Mouse (Mus musculus) midbrain, embryonic 14.5 days (tissue): ENCODE results near the gene Oxct2b. TPM values are rescaled to one million over a fixed set of nuclear protein-coding genes. Genes with fewer than 3 reads are reported as not detected.
"Not testable (repeated sequence)": the region's sequence is repeated elsewhere in the genome, so short reads cannot be mapped to it uniquely, and the experiment has no call there.

Source experiments
- ATAC-seq: fragments of 200-750 bp; cut with Nextera tagmentation; 2 replicates; pipeline ENCODE4 v1.8.0; 2017; ENCODE audit warnings: moderate number of reproducible peaks, moderate library complexity; ENCODE audit not compliant: low FRiP score, low TSS enrichment
- DNase-seq: peaks from one replicate; pipeline ENCODE4 v3.0.0-alpha.2; 2015
- H3K27ac ChIP-seq: fragments of 300-500 bp; sonication (generic); replicated peaks from 2 replicates; pipeline ENCODE4 v1.5.1; 2014; ENCODE audit warnings: mild to moderate bottlenecking, low read depth, low read length, moderate library complexity
- H3K27me3 ChIP-seq: fragments of 300-500 bp; sonication (generic); 2 replicates; pipeline ENCODE4 v1.6.1; 2014; ENCODE audit warnings: low read length, control low read depth, mixed read lengths; ENCODE audit not compliant: control insufficient read depth, insufficient read depth
- H3K36me3 ChIP-seq: fragments of 300-500 bp; sonication (generic); 2 replicates; pipeline ENCODE4 v1.6.1; 2014; ENCODE audit warnings: low read length, control low read depth; ENCODE audit not compliant: control insufficient read depth, insufficient read depth
- H3K4me1 ChIP-seq: fragments of 300-500 bp; sonication (generic); 2 replicates; pipeline ENCODE4 v1.6.1; 2014; ENCODE audit warnings: mild to moderate bottlenecking, antibody characterized with exemption, low read length, control low read depth; ENCODE audit not compliant: control insufficient read depth, insufficient read depth
- H3K4me2 ChIP-seq: fragments of 300-500 bp; sonication (generic); 2 replicates; pipeline ENCODE4 v1.6.1; 2014; ENCODE audit warnings: mild to moderate bottlenecking, low read length, moderate library complexity
- H3K4me3 ChIP-seq: fragments of 300-500 bp; sonication (generic); replicated peaks from 2 replicates; pipeline ENCODE4 v1.5.1; 2014; ENCODE audit warnings: low read depth, low read length
- H3K9ac ChIP-seq: fragments of 300-500 bp; sonication (generic); replicated peaks from 2 replicates; pipeline ENCODE4 v1.6.1; 2014; ENCODE audit warnings: mild to moderate bottlenecking, low read length, moderate library complexity
- H3K9me3 ChIP-seq: fragments of 300-500 bp; sonication (generic); 2 replicates; pipeline ENCODE4 v1.6.1; 2016; ENCODE audit warnings: low read length, control low read depth, mixed read lengths; ENCODE audit not compliant: control insufficient read depth
- WGBS: fragments of 180-500 bp; shearing (Covaris S2); extraction: QIAGEN DNeasy Blood & Tissue Kit; methylation state at CpG from one replicate; pipeline ENCODE4 v1.1.7; 2014; 5-methylcytosine and 5-hydroxymethylcytosine counted together
- polyA plus RNA-seq: library from polyadenylated mRNA; unstranded; fragments of >200 nt; fragmentation: Nextera tagmentation; extraction: Ambion mirVana; gene quantifications from 2 replicates; pipeline ENCODE4 v1.2.1, GENCODE M21; 2014

Gene Oxct2b
- polyA plus RNA-seq, 1 experiment from 2014 or later, result 0.55 TPM

GRCm38 (mm10) chr4:123106864-123107263, 9.2 kb upstream of the Oxct2b start:
- WGBS, result 89% methylated on average over 2 of the region's 2 CpGs
- H3K27ac ChIP-seq, result no peak overlapping the region
- no peaks in the 10 kb centered on the region for H3K36me3 ChIP-seq
- no peak overlapping the region for H3K4me2 ChIP-seq
- DNase-seq (no peak), ATAC-seq (no peak)
- H3K9me3 ChIP-seq, result no peaks in the 10 kb centered on the region
- peaks cover 28% of the 10 kb centered on the region for H3K27me3 ChIP-seq
- peaks cover 8% of the 10 kb centered on the region; the same call in 1 of the 2 replicates for H3K4me1 ChIP-seq
- H3K9ac ChIP-seq, result no peak overlapping the region
- no peak overlapping the region for H3K4me3 ChIP-seq

DNA sequence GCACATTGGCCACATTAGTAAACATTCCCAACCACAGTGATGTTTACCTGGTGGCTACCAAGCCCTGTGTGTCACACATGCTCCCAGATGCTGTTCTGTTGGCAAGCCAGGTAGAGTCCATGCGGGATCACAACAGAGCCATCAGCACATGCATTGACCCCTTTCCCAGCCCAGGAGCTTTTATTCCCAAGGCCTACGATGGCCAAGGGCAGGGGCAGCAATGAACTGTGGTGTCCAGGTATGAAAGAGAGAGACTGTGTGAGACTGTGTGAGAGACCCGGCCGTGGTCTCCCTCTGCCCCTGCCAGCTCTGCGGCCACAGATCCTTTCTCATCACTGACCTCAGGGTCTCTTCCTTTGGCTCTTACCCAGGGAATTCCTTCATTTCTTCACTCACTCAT, 8.0 kb upstream of the Oxct2b start:
- no peak for DNase-seq
- no peaks in the 10 kb centered on the region for H3K9me3 ChIP-seq
- no peak overlapping the region for H3K4me2 ChIP-seq
- H3K27ac ChIP-seq, result no peak overlapping the region
- ATAC-seq, result no peak
- peaks cover 8% of the 10 kb centered on the region; the same call in 1 of the 2 replicates for H3K4me1 ChIP-seq
- 88% methylated on average over 5 of the region's 5 CpGs for WGBS
- H3K36me3 ChIP-seq, result no peaks in the 10 kb centered on the region
- peaks cover 28% of the 10 kb centered on the region for H3K27me3 ChIP-seq
- H3K9ac ChIP-seq, result no peak overlapping the region
- no peak overlapping the region for H3K4me3 ChIP-seq

- H3K9ac ChIP-seq, result no peak overlapping the region
- DNase-seq, result no peak
- H3K4me3 ChIP-seq, result no peak overlapping the region
- no peaks in the 10 kb centered on the region for H3K36me3 ChIP-seq
- H3K27me3 ChIP-seq, result peaks cover 7% of the 10 kb centered on the region
- no peak for ATAC-seq
- H3K4me1 ChIP-seq, result no peaks in the 10 kb centered on the region
- H3K9me3 ChIP-seq, result no peaks in the 10 kb centered on the region
- H3K27ac ChIP-seq, result no peak overlapping the region
- WGBS, result 90% methylated on average over 4 of the region's 4 CpGs
- no peak overlapping the region for H3K4me2 ChIP-seq
These were observed 5.3 kb upstream of the Oxct2b start for GRCm38 (mm10) chr4:123110751-123111150.

DNA sequence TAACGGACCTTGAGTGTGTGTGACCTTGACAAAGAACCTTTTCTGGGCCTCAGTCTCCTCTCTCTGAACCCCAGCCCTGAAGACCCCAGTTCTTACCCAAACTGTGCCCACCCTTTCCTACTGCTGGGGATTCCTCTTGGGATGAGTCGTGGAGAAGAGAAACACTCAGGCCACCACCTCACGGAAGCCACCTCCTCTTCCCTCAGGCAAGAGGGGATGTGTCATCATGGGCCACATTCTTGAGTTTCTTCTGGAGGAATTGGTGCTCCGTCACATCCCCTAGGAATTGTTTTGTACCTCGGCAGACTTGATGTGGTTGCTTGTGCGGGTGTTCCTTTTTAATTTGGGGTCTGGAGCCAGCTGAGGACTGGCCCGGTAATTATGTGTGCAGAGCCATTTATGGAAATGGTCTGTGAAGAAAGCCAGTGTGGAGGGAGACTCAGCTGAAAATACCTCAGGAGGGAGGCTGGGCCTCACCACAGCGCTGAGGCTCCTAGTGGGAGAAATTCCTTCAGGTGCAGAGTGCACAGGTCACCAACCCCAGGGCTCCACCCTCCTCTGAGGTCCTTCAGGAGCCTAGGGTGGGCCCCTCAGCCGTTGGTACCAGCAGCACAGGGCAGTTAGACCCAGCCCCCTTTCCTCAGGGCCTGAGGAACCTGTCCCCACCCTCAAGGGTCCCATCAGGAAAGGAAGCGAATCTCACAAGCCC, 4.6 kb upstream of the Oxct2b start:
- not testable (repeated sequence) for H3K9ac ChIP-seq, H3K9me3 ChIP-seq, DNase-seq, ATAC-seq, H3K36me3 ChIP-seq, H3K4me1 ChIP-seq, H3K4me3 ChIP-seq, H3K27ac ChIP-seq, H3K4me2 ChIP-seq, H3K27me3 ChIP-seq
- 78% methylated on average over 10 of the region's 10 CpGs for WGBS

GRCm38 (mm10) chr4:123112216-123112764, 3.8 kb upstream of the Oxct2b start:
- H3K27me3 ChIP-seq, result no peaks in the 10 kb centered on the region

DNA sequence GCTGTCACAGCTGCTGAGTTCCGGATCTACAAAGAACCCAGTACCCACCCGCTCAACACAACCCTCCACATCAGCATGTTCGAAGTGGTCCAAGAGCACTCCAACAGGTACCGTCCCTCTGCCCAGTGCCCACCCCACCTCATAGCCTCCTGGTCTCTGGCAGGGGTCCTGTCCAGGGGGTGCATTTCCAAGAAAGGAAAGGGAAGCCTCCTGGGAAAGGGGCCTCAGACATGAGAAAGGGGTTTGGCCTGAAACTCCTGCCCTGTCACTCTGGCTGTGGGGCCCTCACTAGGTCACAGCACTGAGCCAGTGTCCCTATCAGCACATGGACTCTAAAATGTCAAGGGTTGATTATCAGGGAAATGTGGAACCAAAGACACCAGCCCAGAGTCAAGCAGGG, 1.4 kb upstream of the Oxct2b start:
- H3K27ac ChIP-seq, H3K9ac ChIP-seq, H3K4me3 ChIP-seq, H3K9me3 ChIP-seq, H3K4me1 ChIP-seq, ATAC-seq, DNase-seq, H3K4me2 ChIP-seq, H3K27me3 ChIP-seq, H3K36me3 ChIP-seq: not testable (repeated sequence)
- 87% methylated on average over 4 of the region's 4 CpGs for WGBS

More at GRCm38 (mm10) chr4:123112216-123112764, 3.8 kb upstream of the Oxct2b start:
- no peaks in the 10 kb centered on the region for H3K9me3 ChIP-seq
- DNase-seq, result no peak
- H3K4me1 ChIP-seq, result 0 out of 2 replicates have a peak, but pooled peaks cover 2% of the 10 kb centered on the region
- no peak for ATAC-seq
- no peak overlapping the region for H3K4me3 ChIP-seq
- H3K9ac ChIP-seq, result no peak overlapping the region
- H3K4me2 ChIP-seq, result no peak overlapping the region
- no peaks in the 10 kb centered on the region for H3K36me3 ChIP-seq
- H3K27ac ChIP-seq, result no peak overlapping the region
- 87% methylated on average over 8 of the region's 8 CpGs for WGBS

GRCm38 (mm10) chr4:123116640-123117039, 574 bp downstream of the Oxct2b start:
- not testable (repeated sequence) for H3K9ac ChIP-seq, H3K27me3 ChIP-seq, H3K4me1 ChIP-seq, H3K36me3 ChIP-seq, H3K9me3 ChIP-seq, H3K27ac ChIP-seq
- Histone ChIP-seq H3K4me3 (peak overlapping the region; percentile 34), H3K4me2 (peak overlapping the region; percentile 49)
- peak; percentile 60 for DNase-seq
- WGBS, result 32% methylated on average over 24 of the region's 42 CpGs
- ATAC-seq, result peak; percentile 62; the same call in 1 of the 2 replicates

DNA sequence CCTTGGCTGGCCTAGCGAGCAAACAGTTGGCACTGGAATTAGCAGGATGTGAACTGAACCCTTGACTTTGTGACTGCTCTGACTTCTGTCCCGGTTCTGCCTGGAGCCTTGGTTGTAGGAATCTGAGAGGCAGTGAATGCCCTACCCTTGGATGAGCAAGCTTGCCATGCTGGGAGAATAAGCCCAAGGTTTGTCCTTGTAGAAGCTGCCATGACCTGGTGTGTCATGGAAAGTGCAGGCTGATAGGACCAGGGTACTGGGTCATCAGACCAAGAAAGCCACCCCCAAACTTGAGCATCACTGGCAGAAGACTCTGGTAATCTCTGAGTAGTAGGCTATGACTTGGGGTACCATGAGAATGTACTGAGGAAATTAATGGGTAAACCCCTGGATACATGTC, 5.2 kb downstream of the Oxct2b start:
- H3K9me3 ChIP-seq, result no peaks in the 10 kb centered on the region
- no peak overlapping the region for H3K4me3 ChIP-seq
- no peaks in the 10 kb centered on the region for H3K4me1 ChIP-seq
- 94% methylated on average over 2 of the region's 2 CpGs for WGBS
- H3K27me3 ChIP-seq, result no peaks in the 10 kb centered on the region
- H3K4me2 ChIP-seq, result no peak overlapping the region
- DNase-seq, result no peak
- peaks cover 11% of the 10 kb centered on the region for H3K36me3 ChIP-seq
- no peak for ATAC-seq
- H3K9ac ChIP-seq, result no peak overlapping the region
- no peak overlapping the region for H3K27ac ChIP-seq

GRCm38 (mm10) chr4:123126626-123127025, 10.6 kb downstream of the Oxct2b start:
- WGBS, result 94% methylated on average over 7 of the region's 7 CpGs
- ATAC-seq (no peak), DNase-seq (no peak)
- Histone ChIP-seq H3K4me3 (no peak overlapping the region), H3K4me1 (no peaks in the 10 kb centered on the region), H3K9ac (no peak overlapping the region), H3K27ac (no peak overlapping the region), H3K4me2 (no peak overlapping the region), H3K9me3 (no peaks in the 10 kb centered on the region), H3K36me3 (peaks cover 59% of the 10 kb centered on the region), H3K27me3 (no peaks in the 10 kb centered on the region)
